Mouse (Mus musculus): Measurements from ENCODE around the gene Grm8.

The Grm8 gene

GRCm38 (mm10) chr6:27635898-27636297 is 499.1 kb downstream of the Grm8 start:
- DNase-seq (ENCODE audit: low spot score in 2 of 2), result no peak

GRCm38 (mm10) chr6:27617472-27617871 is 517.5 kb downstream of the Grm8 start:
- DNase-seq (ENCODE audit: low spot score in 2 of 2), result no peak

GRCm38 (mm10) chr6:27580485-27580884 is 554.5 kb downstream of the Grm8 start:
- no peak for DNase-seq (ENCODE audit: low spot score in 2 of 2)

GRCm38 (mm10) chr6:27545516-27545915 is 589.5 kb downstream of the Grm8 start:
- no peak for DNase-seq (ENCODE audit: low spot score in 2 of 2)

GRCm38 (mm10) chr6:27517620-27518019 is 617.4 kb downstream of the Grm8 start:
- no peak for DNase-seq (ENCODE audit: low spot score in 2 of 2)

- no peak for DNase-seq (ENCODE audit: low spot score in 2 of 2)
These were observed 674.0 kb downstream of the Grm8 start for GRCm38 (mm10) chr6:27460998-27461397.

- no peak for DNase-seq (ENCODE audit: low spot score in 2 of 2)
These were observed 726.5 kb downstream of the Grm8 start for GRCm38 (mm10) chr6:27408473-27408872.

GRCm38 (mm10) chr6:27372416-27372815 is 762.6 kb downstream of the Grm8 start:
- DNase-seq (ENCODE audit: low spot score in 2 of 2), result no peak

GRCm38 (mm10) chr6:27371095-27371494 is 763.9 kb downstream of the Grm8 start:
- no peak for DNase-seq (ENCODE audit: low spot score in 2 of 2)

GRCm38 (mm10) chr6:27363775-27364174 is 771.2 kb downstream of the Grm8 start:
- no peak for DNase-seq (ENCODE audit: low spot score in 2 of 2)

GRCm38 (mm10) chr6:27360440-27360839 is 774.5 kb downstream of the Grm8 start:
- DNase-seq (ENCODE audit: low spot score in 2 of 2), result no peak

- DNase-seq (ENCODE audit: low spot score in 2 of 2), result no peak
These were observed 783.8 kb downstream of the Grm8 start for GRCm38 (mm10) chr6:27351147-27351546.

- DNase-seq (ENCODE audit: low spot score in 2 of 2), result no peak
These were observed 786.7 kb downstream of the Grm8 start for GRCm38 (mm10) chr6:27348272-27348671.

- DNase-seq (ENCODE audit: low spot score in 2 of 2), result no peak
These were observed 788.7 kb downstream of the Grm8 start for GRCm38 (mm10) chr6:27346311-27346710.

- DNase-seq (ENCODE audit: low spot score in 2 of 2), result no peak
These were observed 794.8 kb downstream of the Grm8 start for GRCm38 (mm10) chr6:27340131-27340530.

GRCm38 (mm10) chr6:27318575-27318974 is 816.4 kb downstream of the Grm8 start:
- DNase-seq (ENCODE audit: low spot score in 2 of 2), result no peak

GRCm38 (mm10) chr6:27317422-27317821 is 817.6 kb downstream of the Grm8 start:
- no peak for DNase-seq (ENCODE audit: low spot score in 2 of 2)

- no peak for DNase-seq (ENCODE audit: low spot score in 2 of 2)
These were observed 819.0 kb downstream of the Grm8 start for GRCm38 (mm10) chr6:27316018-27316417.

GRCm38 (mm10) chr6:27314273-27315009 is 820.5 kb downstream of the Grm8 start:
- no peak for DNase-seq (ENCODE audit: low spot score in 2 of 2)

GRCm38 (mm10) chr6:27310401-27310800 is 824.6 kb downstream of the Grm8 start:
- no peak for DNase-seq (ENCODE audit: low spot score in 2 of 2)

GRCm38 (mm10) chr6:27305351-27305750 is 829.6 kb downstream of the Grm8 start:
- DNase-seq (ENCODE audit: low spot score in 2 of 2), result no peak

GRCm38 (mm10) chr6:27264972-27265371 is 870.0 kb downstream of the Grm8 start:
- DNase-seq (ENCODE audit: low spot score in 2 of 2), result no peak

- no peak for DNase-seq (ENCODE audit: low spot score in 2 of 2)
These were observed 872.4 kb downstream of the Grm8 start for GRCm38 (mm10) chr6:27262611-27263010.

- peak; percentile 8 to 9 for DNase-seq (ENCODE audit: low spot score in 2 of 2)
These were observed 894.6 kb downstream of the Grm8 start for GRCm38 (mm10) chr6:27240416-27240815.

Measured in urinary bladder, postnatal 36 days (tissue).